Mouse (Mus musculus): ENCODE data around the gene Lrrn4cl. TPM values are rescaled to one million over a fixed set of nuclear protein-coding genes. Genes with fewer than 3 reads are reported as not detected.

The Lrrn4cl gene
- polyA plus RNA-seq (2016; fragmentation: Nextera tagmentation; extraction: Ambion mirVana), result 0.36 and 0.51 TPM in 2 replicates

DNA sequence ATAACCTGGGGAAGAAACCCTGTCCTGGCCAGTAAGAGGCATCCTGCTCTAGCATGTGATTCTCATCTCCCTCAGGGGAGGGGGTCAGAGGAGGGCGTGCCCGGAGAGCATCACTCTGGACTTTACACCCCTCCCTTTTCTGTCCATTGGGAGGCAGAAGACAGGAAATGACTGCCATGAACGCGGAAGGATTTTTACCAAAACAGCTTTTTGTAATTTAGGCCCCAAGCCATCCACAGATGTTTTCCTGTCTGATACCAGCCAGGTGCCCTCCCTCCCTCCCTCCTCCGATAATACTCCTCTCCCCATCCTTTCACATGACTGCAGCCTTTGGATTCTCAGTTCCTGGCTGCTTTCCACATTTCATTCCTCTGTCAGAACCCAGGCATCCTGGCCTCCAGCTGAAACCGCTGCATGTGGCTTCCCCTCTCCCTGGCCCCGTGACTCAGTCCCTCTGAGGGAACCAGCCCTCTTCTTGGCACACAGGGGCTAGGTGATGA, at the start of gene Lrrn4cl:
Gene Lrrn4cl (plus strand): TSS at position 367 of the 500 bp plus-strand sequence.
- Histone ChIP-seq H3K27ac (peak within 1 kb of the TSS; percentile 76), H3K4me3 (peak within 1 kb of the TSS; percentile 3; the same call in 1 of the 2 replicates), H3K4me1 (peaks cover 17% of the 10 kb centered on the region), H3K36me3 (peaks cover 31% of the 10 kb centered on the region), H3K9me3 (no peaks in the 10 kb centered on the region), H3K27me3 (ENCODE audit: insufficient read depth, poor library complexity, severe bottlenecking) (no peaks in the 10 kb centered on the region)
- DNase-seq (ENCODE audit: low spot score), result no peak
- 35% methylated on average over 7 of the region's 7 CpGs for WGBS

GRCm38 (mm10) chr19:8802130-8802821, 48.3 kb upstream of the Lrrn4cl start, which contains the start of gene Zbtb3:
Zbtb3 (plus strand) TSS chr19:8802555.
- Histone ChIP-seq H3K9me3 (no peaks in the 10 kb centered on the region), H3K27ac (peak within 1 kb of the TSS; percentile 86), H3K4me3 (peak within 1 kb of the TSS; percentile 64), H3K36me3 (peaks cover 30% of the 10 kb centered on the region), H3K27me3 (ENCODE audit: insufficient read depth, poor library complexity, severe bottlenecking) (no peaks in the 10 kb centered on the region), H3K4me1 (peaks cover 19% of the 10 kb centered on the region)
- under 1% methylated on average over 30 of the region's 30 CpGs for WGBS
- DNase-seq (ENCODE audit: low spot score), result peak; percentile 100

DNA sequence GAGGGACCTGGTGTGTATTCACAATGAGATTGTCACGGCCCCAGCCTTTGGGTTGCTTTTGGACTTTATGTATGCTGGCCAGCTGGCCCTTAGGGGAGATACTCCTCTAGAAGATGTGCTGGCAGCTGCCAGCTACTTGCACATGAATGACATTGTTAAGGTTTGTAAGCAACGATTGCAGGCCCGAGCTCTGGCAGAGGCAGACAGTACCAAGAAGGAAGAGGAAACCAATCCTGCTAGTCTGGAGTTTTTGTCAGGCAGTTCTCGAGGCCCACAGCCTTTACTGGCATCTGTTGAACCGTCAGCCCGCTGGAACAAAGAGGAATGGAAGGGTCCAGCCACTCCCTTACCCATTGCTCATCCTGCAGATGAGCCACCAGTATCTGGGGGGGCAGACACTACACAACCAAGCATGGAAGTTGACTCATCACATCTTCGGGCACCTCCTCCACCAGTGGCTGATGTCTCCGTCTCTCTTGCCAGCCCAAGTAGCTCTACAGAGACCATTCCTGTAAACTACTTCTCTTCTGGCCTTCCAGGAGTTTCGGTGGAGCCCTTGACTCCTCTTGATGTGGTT, 47.3 kb upstream of the Lrrn4cl start:
- DNase-seq (ENCODE audit: low spot score), result no peak
- 92% methylated on average over 9 of the region's 9 CpGs for WGBS
- Histone ChIP-seq H3K4me3 (peak overlapping the region; percentile 64), H3K27me3 (ENCODE audit: insufficient read depth, poor library complexity, severe bottlenecking) (no peaks in the 10 kb centered on the region), H3K9me3 (no peaks in the 10 kb centered on the region), H3K4me1 (peaks cover 14% of the 10 kb centered on the region), H3K36me3 (peaks cover 40% of the 10 kb centered on the region), H3K27ac (peak overlapping the region; percentile 86)

- H3K36me3 ChIP-seq, result peaks cover 47% of the 10 kb centered on the region
- DNase-seq (ENCODE audit: low spot score), result no peak
- H3K4me1 ChIP-seq, result peaks cover 14% of the 10 kb centered on the region
- H3K9me3 ChIP-seq, result no peaks in the 10 kb centered on the region
- WGBS, result 86% methylated on average over 11 of the region's 11 CpGs
- H3K4me3 ChIP-seq, result no peak overlapping the region
- no peaks in the 10 kb centered on the region for H3K27me3 ChIP-seq (ENCODE audit: insufficient read depth, poor library complexity, severe bottlenecking)
- no peak overlapping the region for H3K27ac ChIP-seq
These were observed 46.5 kb upstream of the Lrrn4cl start for GRCm38 (mm10) chr19:8803879-8804660.

DNA sequence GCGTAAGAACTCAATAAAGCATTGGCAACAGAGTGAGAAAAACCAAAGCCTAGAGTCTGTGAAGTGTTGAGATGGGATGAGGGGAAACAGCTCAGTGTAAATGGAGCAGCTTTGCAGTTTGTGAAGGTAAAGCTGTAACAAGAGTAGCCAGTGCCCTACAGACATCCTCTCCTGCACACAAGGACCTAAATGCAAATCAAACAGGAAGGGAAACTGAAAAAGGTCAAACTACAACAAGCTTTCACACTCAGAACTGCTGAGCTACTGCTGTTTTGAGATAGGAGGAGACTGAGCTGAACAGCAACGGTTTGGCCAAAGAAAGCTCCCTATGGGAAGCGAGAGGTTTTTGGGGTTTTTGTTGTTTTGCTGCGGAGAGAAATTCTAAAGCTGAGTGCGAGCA, 43.8 kb upstream of the Lrrn4cl start:
- Histone ChIP-seq H3K27me3 (ENCODE audit: insufficient read depth, poor library complexity, severe bottlenecking) (no peaks in the 10 kb centered on the region), H3K36me3 (peaks cover 71% of the 10 kb centered on the region), H3K4me1 (peaks cover 11% of the 10 kb centered on the region), H3K9me3 (no peaks in the 10 kb centered on the region), H3K27ac (no peak overlapping the region), H3K4me3 (no peak overlapping the region)
- no peak for DNase-seq (ENCODE audit: low spot score)
- WGBS, result 91% methylated on average over 5 of the region's 5 CpGs

- Histone ChIP-seq H3K27me3 (ENCODE audit: insufficient read depth, poor library complexity, severe bottlenecking) (no peaks in the 10 kb centered on the region), H3K4me1 (peaks cover 17% of the 10 kb centered on the region), H3K4me3 (no peak overlapping the region), H3K27ac (no peak overlapping the region), H3K9me3 (no peaks in the 10 kb centered on the region), H3K36me3 (peaks cover 56% of the 10 kb centered on the region)
- no peak for DNase-seq (ENCODE audit: low spot score)
- WGBS, result 85% methylated on average over 11 of the region's 11 CpGs
These were observed 34.8 kb upstream of the Lrrn4cl start for GRCm38 (mm10) chr19:8815812-8816211.

GRCm38 (mm10) chr19:8817001-8817400, 33.6 kb upstream of the Lrrn4cl start:
- H3K27me3 ChIP-seq (ENCODE audit: insufficient read depth, poor library complexity, severe bottlenecking), result no peaks in the 10 kb centered on the region
- peaks cover 19% of the 10 kb centered on the region for H3K4me1 ChIP-seq
- H3K9me3 ChIP-seq, result no peaks in the 10 kb centered on the region
- peaks cover 49% of the 10 kb centered on the region for H3K36me3 ChIP-seq
- 81% methylated on average over 3 of the region's 3 CpGs for WGBS
- DNase-seq (ENCODE audit: low spot score), result no peak
- H3K27ac ChIP-seq, result no peak overlapping the region
- no peak overlapping the region for H3K4me3 ChIP-seq

DNA sequence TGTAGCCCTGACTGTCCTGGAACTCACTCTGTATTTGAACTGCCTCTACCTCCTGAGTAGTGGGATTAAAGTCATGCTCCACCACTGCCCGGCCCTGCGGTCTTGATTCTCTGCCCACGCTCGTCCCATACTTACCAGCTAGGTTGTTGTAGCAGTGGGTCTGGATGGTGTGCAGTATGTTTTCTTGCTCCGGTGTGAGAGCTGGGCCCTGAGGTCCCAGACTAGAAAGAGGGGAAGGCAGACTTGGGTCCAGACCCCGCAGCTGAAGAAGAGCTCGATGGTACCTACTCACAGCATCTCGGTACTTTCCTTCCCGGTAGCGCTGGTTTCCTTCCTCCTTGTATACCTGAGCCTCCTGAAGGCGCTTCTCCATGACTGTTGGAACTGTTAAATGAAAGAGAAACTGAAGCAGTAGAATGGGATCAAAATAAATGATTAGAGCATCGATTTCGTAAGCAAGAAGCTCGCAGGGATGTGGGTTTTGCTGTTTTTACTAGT, 32.2 kb upstream of the Lrrn4cl start:
- Histone ChIP-seq H3K27ac (peak overlapping the region; percentile 95), H3K36me3 (peaks cover 46% of the 10 kb centered on the region), H3K4me3 (peak overlapping the region; percentile 100), H3K27me3 (ENCODE audit: insufficient read depth, poor library complexity, severe bottlenecking) (no peaks in the 10 kb centered on the region), H3K9me3 (no peaks in the 10 kb centered on the region), H3K4me1 (peaks cover 29% of the 10 kb centered on the region)
- DNase-seq (ENCODE audit: low spot score), result no peak
- 26% methylated on average over 14 of the region's 14 CpGs for WGBS

- Histone ChIP-seq H3K4me3 (peak within 1 kb of the TSS; percentile 100), H3K9me3 (no peaks in the 10 kb centered on the region), H3K4me1 (peaks cover 29% of the 10 kb centered on the region), H3K27ac (peak within 1 kb of the TSS; percentile 95), H3K27me3 (ENCODE audit: insufficient read depth, poor library complexity, severe bottlenecking) (no peaks in the 10 kb centered on the region), H3K36me3 (peaks cover 46% of the 10 kb centered on the region)
- under 1% methylated on average over 33 of the region's 33 CpGs for WGBS
- DNase-seq (ENCODE audit: low spot score), result peak; percentile 99
These were observed 31.6 kb upstream of the Lrrn4cl start, which contains the start of gene Ttc9c for GRCm38 (mm10) chr19:8818801-8819595. Ttc9c (minus strand) TSS chr19:8819333.

- under 1% methylated on average over 83 of the region's 83 CpGs for WGBS
- Histone ChIP-seq H3K36me3 (peaks cover 47% of the 10 kb centered on the region), H3K4me1 (peaks cover 29% of the 10 kb centered on the region), H3K4me3 (peak within 1 kb of the TSS; percentile 100), H3K27me3 (ENCODE audit: insufficient read depth, poor library complexity, severe bottlenecking) (no peaks in the 10 kb centered on the region), H3K9me3 (no peaks in the 10 kb centered on the region), H3K27ac (peak within 1 kb of the TSS; percentile 95)
- DNase-seq (ENCODE audit: low spot score), result peak; percentile 99
These were observed 30.8 kb upstream of the Lrrn4cl start, which contains the start of gene Hnrnpul2 for GRCm38 (mm10) chr19:8819596-8820423. Hnrnpul2 (plus strand) TSS chr19:8820010.

DNA sequence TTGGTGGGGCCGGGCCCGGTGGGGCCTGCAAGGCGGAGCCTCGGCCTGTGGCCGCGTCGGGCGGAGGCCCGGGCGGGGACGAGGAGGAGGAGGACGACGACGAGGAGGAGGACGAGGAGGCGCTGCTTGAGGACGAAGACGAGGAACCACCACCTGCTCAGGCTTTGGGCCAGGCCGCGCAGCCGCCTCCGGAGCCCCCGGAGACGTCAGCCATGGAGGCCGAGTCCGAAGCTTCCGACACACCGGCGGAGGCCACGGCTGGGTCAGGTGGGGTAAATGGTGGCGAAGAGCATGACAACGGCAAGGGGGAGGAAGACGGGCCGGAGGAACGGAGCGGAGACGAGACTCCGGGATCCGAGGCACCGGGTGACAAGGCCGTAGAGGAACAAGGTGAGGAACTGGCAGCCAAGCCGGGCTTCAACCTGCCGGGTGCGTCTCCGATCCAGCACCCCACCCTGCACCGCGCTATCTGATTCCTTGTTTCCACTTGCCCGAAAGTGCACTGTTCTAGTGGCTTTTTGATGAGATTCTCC, 30.1 kb upstream of the Lrrn4cl start:
- under 1% methylated on average over 47 of the region's 48 CpGs for WGBS

More for the DNA sequence above, 30.1 kb upstream of the Lrrn4cl start:
- peak overlapping the region; percentile 95 for H3K27ac ChIP-seq
- DNase-seq (ENCODE audit: low spot score), result peak; percentile 81
- H3K36me3 ChIP-seq, result peaks cover 47% of the 10 kb centered on the region
- H3K4me1 ChIP-seq, result peaks cover 29% of the 10 kb centered on the region
- H3K9me3 ChIP-seq, result no peaks in the 10 kb centered on the region
- no peaks in the 10 kb centered on the region for H3K27me3 ChIP-seq (ENCODE audit: insufficient read depth, poor library complexity, severe bottlenecking)
- peak overlapping the region; percentile 100 for H3K4me3 ChIP-seq
